Mouse (Mus musculus): ENCODE data around the gene Aqp7. TPM values are rescaled to one million over a fixed set of nuclear protein-coding genes. Genes with fewer than 3 reads are reported as not detected.

The Aqp7 gene
- polyA plus RNA-seq, 1 experiment from 2014 or later = 0.86 TPM

GRCm38 (mm10) chr4:41037942-41038341, 10.0 kb downstream of the Aqp7 start:
- Histone ChIP-seq H3K27ac (ENCODE audit: low read depth, low read length) (no peak overlapping the region), H3K36me3 (ENCODE audit: control insufficient read depth, insufficient read depth, low read length) (no peaks in the 10 kb centered on the region), H3K27me3 (replicated peaks; ENCODE audit: control insufficient read depth, insufficient read depth, low read length) (no peaks in the 10 kb centered on the region), H3K9me3 (ENCODE audit: control insufficient read depth, low read length) (no peaks in the 10 kb centered on the region), H3K4me3 (ENCODE audit: low read depth, low read length) (no peak overlapping the region), H3K9ac (ENCODE audit: low read depth, low read length) (no peak overlapping the region), H3K4me2 (no peak overlapping the region), H3K4me1 (replicated peaks; ENCODE audit: control insufficient read depth, insufficient read depth, low read length) (no peaks in the 10 kb centered on the region)
- ATAC-seq (replicated peaks; ENCODE audit: low FRiP score) (no peak), DNase-seq (ENCODE audit: low spot score) (no peak)
- WGBS = 64% methylated on average over 3 of the region's 3 CpGs

GRCm38 (mm10) chr4:41031242-41031641, 16.7 kb downstream of the Aqp7 start:
- H3K27me3 ChIP-seq (replicated peaks; ENCODE audit: control insufficient read depth, insufficient read depth, low read length) = no peaks in the 10 kb centered on the region
- no peak for DNase-seq (ENCODE audit: low spot score)
- WGBS = 71% methylated on average over 3 of the region's 3 CpGs
- H3K36me3 ChIP-seq (ENCODE audit: control insufficient read depth, insufficient read depth, low read length) = no peaks in the 10 kb centered on the region; the same call in 1 of the 2 replicates
- no peaks in the 10 kb centered on the region for H3K9me3 ChIP-seq (ENCODE audit: control insufficient read depth, low read length)
- H3K27ac ChIP-seq (ENCODE audit: low read depth, low read length) = no peak overlapping the region
- no peak overlapping the region for H3K4me2 ChIP-seq
- peaks cover 3% of the 10 kb centered on the region for H3K4me1 ChIP-seq (replicated peaks; ENCODE audit: control insufficient read depth, insufficient read depth, low read length)
- no peak overlapping the region for H3K4me3 ChIP-seq (ENCODE audit: low read depth, low read length)
- no peak for ATAC-seq (replicated peaks; ENCODE audit: low FRiP score)
- no peak overlapping the region for H3K9ac ChIP-seq (ENCODE audit: low read depth, low read length)

GRCm38 (mm10) chr4:41029372-41029771, 18.6 kb downstream of the Aqp7 start:
- Histone ChIP-seq H3K4me1 (replicated peaks; ENCODE audit: control insufficient read depth, insufficient read depth, low read length) (peaks cover 14% of the 10 kb centered on the region), H3K4me3 (ENCODE audit: low read depth, low read length) (no peak overlapping the region), H3K27ac (ENCODE audit: low read depth, low read length) (no peak overlapping the region), H3K9ac (ENCODE audit: low read depth, low read length) (no peak overlapping the region), H3K4me2 (no peak overlapping the region), H3K9me3 (ENCODE audit: control insufficient read depth, low read length) (no peaks in the 10 kb centered on the region), H3K36me3 (ENCODE audit: control insufficient read depth, insufficient read depth, low read length) (peaks cover under 1% of the 10 kb centered on the region; the same call in 1 of the 2 replicates), H3K27me3 (replicated peaks; ENCODE audit: control insufficient read depth, insufficient read depth, low read length) (no peaks in the 10 kb centered on the region)
- ATAC-seq (replicated peaks; ENCODE audit: low FRiP score) (no peak), DNase-seq (ENCODE audit: low spot score) (no peak)
- 91% methylated on average over 5 of the region's 5 CpGs for WGBS

GRCm38 (mm10) chr4:41028272-41028671, 19.7 kb downstream of the Aqp7 start:
- H3K27ac ChIP-seq (ENCODE audit: low read depth, low read length) = no peak overlapping the region
- no peak for ATAC-seq (replicated peaks; ENCODE audit: low FRiP score)

GRCm38 (mm10) chr4:41027872-41028271, 20.1 kb downstream of the Aqp7 start:
- H3K27ac ChIP-seq (ENCODE audit: low read depth, low read length) = no peak overlapping the region
- no peak overlapping the region for H3K4me3 ChIP-seq (ENCODE audit: low read depth, low read length)
- peaks cover 15% of the 10 kb centered on the region for H3K36me3 ChIP-seq (ENCODE audit: control insufficient read depth, insufficient read depth, low read length)
- H3K4me1 ChIP-seq (replicated peaks; ENCODE audit: control insufficient read depth, insufficient read depth, low read length) = peaks cover 14% of the 10 kb centered on the region
- no peak overlapping the region for H3K4me2 ChIP-seq
- ATAC-seq (replicated peaks; ENCODE audit: low FRiP score) (no peak), DNase-seq (ENCODE audit: low spot score) (no peak)
- WGBS = 79% methylated on average over 3 of the region's 3 CpGs
- no peaks in the 10 kb centered on the region for H3K27me3 ChIP-seq (replicated peaks; ENCODE audit: control insufficient read depth, insufficient read depth, low read length)
- no peak overlapping the region for H3K9ac ChIP-seq (ENCODE audit: low read depth, low read length)
- no peaks in the 10 kb centered on the region for H3K9me3 ChIP-seq (ENCODE audit: control insufficient read depth, low read length)

More at GRCm38 (mm10) chr4:41028272-41028671, 19.7 kb downstream of the Aqp7 start:
- Histone ChIP-seq H3K27me3 (replicated peaks; ENCODE audit: control insufficient read depth, insufficient read depth, low read length) (no peaks in the 10 kb centered on the region), H3K4me2 (no peak overlapping the region), H3K36me3 (ENCODE audit: control insufficient read depth, insufficient read depth, low read length) (peaks cover 11% of the 10 kb centered on the region), H3K4me3 (ENCODE audit: low read depth, low read length) (no peak overlapping the region), H3K9ac (ENCODE audit: low read depth, low read length) (no peak overlapping the region), H3K9me3 (ENCODE audit: control insufficient read depth, low read length) (no peaks in the 10 kb centered on the region), H3K4me1 (replicated peaks; ENCODE audit: control insufficient read depth, insufficient read depth, low read length) (peaks cover 14% of the 10 kb centered on the region)
- WGBS = 66% methylated on average over 4 of the region's 4 CpGs
- no peak for DNase-seq (ENCODE audit: low spot score)

- peak; percentile 73 for ATAC-seq (replicated peaks; ENCODE audit: low FRiP score)
Observed at GRCm38 (mm10) chr4:41026086-41026787, 21.7 kb downstream of the Aqp7 start.

GRCm38 (mm10) chr4:41021094-41021493, 26.8 kb downstream of the Aqp7 start:
- H3K27ac ChIP-seq (ENCODE audit: low read depth, low read length) = no peak overlapping the region
- DNase-seq (ENCODE audit: low spot score) (no peak), ATAC-seq (replicated peaks; ENCODE audit: low FRiP score) (no peak)
- no peaks in the 10 kb centered on the region for H3K27me3 ChIP-seq (replicated peaks; ENCODE audit: control insufficient read depth, insufficient read depth, low read length)
- H3K9ac ChIP-seq (ENCODE audit: low read depth, low read length) = no peak overlapping the region
- peaks cover 9% of the 10 kb centered on the region for H3K4me1 ChIP-seq (replicated peaks; ENCODE audit: control insufficient read depth, insufficient read depth, low read length)
- 88% methylated on average over 5 of the region's 5 CpGs for WGBS
- no peaks in the 10 kb centered on the region for H3K9me3 ChIP-seq (ENCODE audit: control insufficient read depth, low read length)
- H3K4me2 ChIP-seq = no peak overlapping the region
- peaks cover 32% of the 10 kb centered on the region for H3K36me3 ChIP-seq (ENCODE audit: control insufficient read depth, insufficient read depth, low read length)
- no peak overlapping the region for H3K4me3 ChIP-seq (ENCODE audit: low read depth, low read length)

More at GRCm38 (mm10) chr4:41026086-41026787, 21.7 kb downstream of the Aqp7 start:
- 0 out of 2 replicates have a peak overlapping the region, but pooled peaks have one; percentile 13 for H3K9ac ChIP-seq (ENCODE audit: low read depth, low read length)
- DNase-seq (ENCODE audit: low spot score) = no peak
- no peaks in the 10 kb centered on the region for H3K9me3 ChIP-seq (ENCODE audit: control insufficient read depth, low read length)
- peak overlapping the region; percentile 30; the same call in 1 of the 2 replicates for H3K27ac ChIP-seq (ENCODE audit: low read depth, low read length)
- no peaks in the 10 kb centered on the region for H3K27me3 ChIP-seq (replicated peaks; ENCODE audit: control insufficient read depth, insufficient read depth, low read length)
- H3K4me2 ChIP-seq = no peak overlapping the region
- H3K4me1 ChIP-seq (replicated peaks; ENCODE audit: control insufficient read depth, insufficient read depth, low read length) = peaks cover 14% of the 10 kb centered on the region
- H3K36me3 ChIP-seq (ENCODE audit: control insufficient read depth, insufficient read depth, low read length) = peaks cover 15% of the 10 kb centered on the region
- WGBS = 44% methylated on average over 8 of the region's 8 CpGs
- H3K4me3 ChIP-seq (ENCODE audit: low read depth, low read length) = no peak overlapping the region

- DNase-seq (ENCODE audit: low spot score) = no peak
- no peak overlapping the region for H3K4me3 ChIP-seq (ENCODE audit: low read depth, low read length)
- no peaks in the 10 kb centered on the region for H3K9me3 ChIP-seq (ENCODE audit: control insufficient read depth, low read length)
- WGBS = 89% methylated on average over 5 of the region's 5 CpGs
- peaks cover 5% of the 10 kb centered on the region for H3K4me1 ChIP-seq (replicated peaks; ENCODE audit: control insufficient read depth, insufficient read depth, low read length)
- H3K4me2 ChIP-seq = no peak overlapping the region
- H3K27ac ChIP-seq (ENCODE audit: low read depth, low read length) = no peak overlapping the region
- no peak for ATAC-seq (replicated peaks; ENCODE audit: low FRiP score)
- H3K36me3 ChIP-seq (ENCODE audit: control insufficient read depth, insufficient read depth, low read length) = peaks cover 39% of the 10 kb centered on the region
- no peaks in the 10 kb centered on the region for H3K27me3 ChIP-seq (replicated peaks; ENCODE audit: control insufficient read depth, insufficient read depth, low read length)
- no peak overlapping the region for H3K9ac ChIP-seq (ENCODE audit: low read depth, low read length)
Observed at GRCm38 (mm10) chr4:41015798-41016197, 32.1 kb downstream of the Aqp7 start.

- ATAC-seq (replicated peaks; ENCODE audit: low FRiP score) = peak; percentile 87
- Histone ChIP-seq H3K4me2 (no peak overlapping the region), H3K9ac (ENCODE audit: low read depth, low read length) (no peak overlapping the region), H3K27me3 (replicated peaks; ENCODE audit: control insufficient read depth, insufficient read depth, low read length) (no peaks in the 10 kb centered on the region), H3K9me3 (ENCODE audit: control insufficient read depth, low read length) (no peaks in the 10 kb centered on the region), H3K27ac (ENCODE audit: low read depth, low read length) (no peak overlapping the region), H3K4me3 (ENCODE audit: low read depth, low read length) (no peak overlapping the region), H3K4me1 (replicated peaks; ENCODE audit: control insufficient read depth, insufficient read depth, low read length) (peaks cover 5% of the 10 kb centered on the region), H3K36me3 (ENCODE audit: control insufficient read depth, insufficient read depth, low read length) (peaks cover 39% of the 10 kb centered on the region)
- 49% methylated on average over 3 of the region's 3 CpGs for WGBS
- DNase-seq (ENCODE audit: low spot score) = no peak
Observed at GRCm38 (mm10) chr4:41013351-41013750, 34.6 kb downstream of the Aqp7 start.
